Mouse (Mus musculus): ENCODE results near the gene Ppp3r2. TPM values are rescaled to one million over a fixed set of nuclear protein-coding genes. Genes with fewer than 3 reads are reported as not detected.

Gene Ppp3r2
- total and polyA plus RNA-seq, 3 experiments = not detected

GRCm38 (mm10) chr4:49628941-49629340 lies 52.9 kb downstream of the Ppp3r2 start:
- H3K36me3 ChIP-seq (replicated peaks in 1 of 2; ENCODE audit: control insufficient read depth in 1 of 2, insufficient read depth in 1 of 2, low read length in 1 of 2) = peaks cover 4 to 5% of the 10 kb centered on the region in 2 experiments
- H3K79me2 ChIP-seq (replicated peaks; ENCODE audit: control insufficient read depth, extremely low read depth, insufficient read depth, poor library complexity, severe bottlenecking) = peaks cover 15% of the 10 kb centered on the region
- H3K27me3 ChIP-seq (replicated peaks) = no peaks in the 10 kb centered on the region
- no peak overlapping the region for H3K9ac ChIP-seq (ENCODE audit: insufficient read depth, low read depth)
- dilution Hi-C loops (cut with MboI; ENCODE audit: extremely low pct_ligation_motif_present, extremely low pct_unique_long_range_greater_than_20kb, low sequenced_read_pairs) = no loop called here
- no peak overlapping the region for H3K27ac ChIP-seq (ENCODE audit: insufficient read depth, low read depth)
- no peak for DNase-seq (ENCODE audit: extremely low read depth)
- TF ChIP-seq CHD1 (IDR thresholded peaks at IDR 0.05; ENCODE audit: low read depth, low read length) = no peak
- H3K4me3 ChIP-seq (replicated peaks in 1 of 3; ENCODE audit: low read depth in 2 of 3, low read length in 2 of 3, poor library complexity in 1 of 3) = no peak overlapping the region
- in situ Hi-C loops (cut with MboI; ENCODE audit: low pct_ligation_motif_present, low pct_unique_long_range_greater_than_20kb, low sequenced_read_pairs) = loop anchor here (10.0 kb wide), 1 partner anchor 64 kb away; no protein-coding TSS in a partner anchor
- peaks cover 0 to 24% of the 10 kb centered on the region in 2 experiments; a peak in 2 of 4 replicates for H3K4me1 ChIP-seq (ENCODE audit: control insufficient read depth in 1 of 2, insufficient read depth in 2 of 2)
- H3K4me2 ChIP-seq (ENCODE audit: insufficient read depth, low read depth, poor library complexity, severe bottlenecking) = no peak overlapping the region
- H3K9me3 ChIP-seq (replicated peaks; ENCODE audit: low read length) = no peaks in the 10 kb centered on the region

Other genes with a start within 250 kb of the Ppp3r2 start
- not detected in 2 replicates for gene Acnat1, start 208.1 kb downstream of the Ppp3r2 start, total RNA-seq (2012; rRNA removed)
- not detected in 2 replicates for gene Acnat1, start 208.1 kb downstream of the Ppp3r2 start, total RNA-seq (2014; rRNA removed)
- gene Acnat1, start 208.1 kb downstream of the Ppp3r2 start, polyA plus RNA-seq (2012; ENCODE audit: insufficient read length, low read depth) = not detected in 2 replicates
- gene Baat, start 175.5 kb downstream of the Ppp3r2 start, total RNA-seq (2012; rRNA removed) = 0.04 TPM in 1 of 2 replicates, not detected in the other
- gene Baat, start 175.5 kb downstream of the Ppp3r2 start, total RNA-seq (2014; rRNA removed) = 0.18 TPM in 1 of 2 replicates, not detected in the other
- 0.19 TPM in 1 of 2 replicates, not detected in the other for gene Baat, start 175.5 kb downstream of the Ppp3r2 start, polyA plus RNA-seq (2012; ENCODE audit: insufficient read length, low read depth)
- 23.4 and 29.9 TPM in 2 replicates for gene Mrpl50, start 160.9 kb downstream of the Ppp3r2 start, total RNA-seq (2012; rRNA removed)
- 42.9 and 46.2 TPM in 2 replicates for gene Mrpl50, start 160.9 kb downstream of the Ppp3r2 start, total RNA-seq (2014; rRNA removed)
- gene Mrpl50, start 160.9 kb downstream of the Ppp3r2 start, polyA plus RNA-seq (2012; ENCODE audit: insufficient read length, low read depth) = 63.3 and 63.8 TPM in 2 replicates
- gene Zfp189, start 160.8 kb downstream of the Ppp3r2 start, total RNA-seq (2012; rRNA removed) = 4.7 and 5.1 TPM in 2 replicates
- gene Zfp189, start 160.8 kb downstream of the Ppp3r2 start, total RNA-seq (2014; rRNA removed) = 4.0 and 4.3 TPM in 2 replicates
- 1.6 and 2.3 TPM in 2 replicates for gene Zfp189, start 160.8 kb downstream of the Ppp3r2 start, polyA plus RNA-seq (2012; ENCODE audit: insufficient read length, low read depth)
- not detected in 2 replicates for gene Aldob, start 132.5 kb downstream of the Ppp3r2 start, total RNA-seq (2012; rRNA removed)
- not detected in 2 replicates for gene Aldob, start 132.5 kb downstream of the Ppp3r2 start, total RNA-seq (2014; rRNA removed)
- not detected in 2 replicates for gene Aldob, start 132.5 kb downstream of the Ppp3r2 start, polyA plus RNA-seq (2012; ENCODE audit: insufficient read length, low read depth)
- gene Tmem246, start 84.1 kb downstream of the Ppp3r2 start, total RNA-seq (2012; rRNA removed) = 0.13 TPM in 1 of 2 replicates, not detected in the other
- 0.22 and 0.24 TPM in 2 replicates for gene Tmem246, start 84.1 kb downstream of the Ppp3r2 start, total RNA-seq (2014; rRNA removed)
- 0.19 and 0.49 TPM in 2 replicates for gene Tmem246, start 84.1 kb downstream of the Ppp3r2 start, polyA plus RNA-seq (2012; ENCODE audit: insufficient read length, low read depth)
- gene Rnf20, start 50.0 kb downstream of the Ppp3r2 start, total RNA-seq (2012; rRNA removed) = 47.9 and 58.7 TPM in 2 replicates
- gene Rnf20, start 50.0 kb downstream of the Ppp3r2 start, total RNA-seq (2014; rRNA removed) = 50.6 and 54.0 TPM in 2 replicates
- 61.5 and 62.6 TPM in 2 replicates for gene Rnf20, start 50.0 kb downstream of the Ppp3r2 start, polyA plus RNA-seq (2012; ENCODE audit: insufficient read length, low read depth)
- gene Grin3a, start 163.7 kb upstream of the Ppp3r2 start, total RNA-seq (2012; rRNA removed) = under 0.01 TPM in 1 of 2 replicates, not detected in the other
- gene Grin3a, start 163.7 kb upstream of the Ppp3r2 start, total RNA-seq (2014; rRNA removed) = not detected in 2 replicates
- gene Grin3a, start 163.7 kb upstream of the Ppp3r2 start, polyA plus RNA-seq (2012; ENCODE audit: insufficient read length, low read depth) = 0.06 TPM in 1 of 2 replicates, not detected in the other